Mouse (Mus musculus) lung, postnatal 36 days (tissue): ENCODE measurements around the gene Psors1c2.

Source experiments
- DNase-seq: peaks from one replicate; pipeline ENCODE4 v3.0.0; 2022; ENCODE audit warnings: mixed read lengths

Psors1c2 gene

GRCm38 (mm10) chr17:35567150-35567549 lies 34.1 kb downstream of the Psors1c2 start, which contains the start of gene 2300002M23Rik:
2300002M23Rik (plus strand) TSS chr17:35567450.
- DNase-seq = no peak

DNA sequence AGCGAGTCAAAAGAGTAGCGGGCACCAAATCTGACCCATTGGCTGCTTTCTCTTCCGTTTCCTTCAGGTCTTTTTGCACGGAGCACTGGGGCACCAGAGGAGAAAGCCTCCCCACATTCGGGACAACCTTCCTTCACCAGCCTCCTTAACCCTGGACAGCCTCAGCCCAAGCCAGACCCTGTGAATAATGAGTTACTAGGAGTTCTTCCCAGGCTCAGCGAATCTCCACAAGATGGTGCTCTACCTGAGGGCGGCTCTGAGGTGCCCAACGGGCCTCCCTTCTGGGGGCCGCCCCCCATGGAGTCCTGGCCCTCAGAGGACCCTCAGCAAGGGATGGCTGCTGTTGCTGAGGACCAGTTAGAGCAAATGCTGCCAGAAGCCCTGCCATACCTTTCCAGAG lies 34.8 kb downstream of the Psors1c2 start:
- DNase-seq = no peak

GRCm38 (mm10) chr17:35569091-35569944 lies 36.3 kb downstream of the Psors1c2 start:
- no peak for DNase-seq

- DNase-seq = no peak
These were observed 37.8 kb downstream of the Psors1c2 start for GRCm38 (mm10) chr17:35570836-35571235.

DNA sequence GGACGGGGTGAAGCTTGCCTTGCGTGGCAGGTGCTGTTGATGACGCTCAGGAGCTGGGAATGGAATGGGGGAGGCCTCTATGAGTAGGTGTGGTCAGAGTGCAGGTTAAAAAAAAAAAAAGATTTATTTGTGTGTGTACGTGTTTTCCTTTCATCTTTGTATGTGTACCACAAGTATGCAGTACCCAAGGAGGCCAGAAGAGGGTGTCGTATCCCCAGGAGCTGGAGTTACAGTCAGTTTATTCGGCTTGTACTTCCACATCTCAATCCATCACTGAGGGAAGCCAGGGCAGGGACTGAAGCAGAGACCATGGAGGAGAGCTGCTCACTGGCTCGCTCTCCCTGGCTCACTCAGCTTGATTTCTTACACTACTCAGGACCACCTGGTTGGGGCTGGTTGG lies 38.5 kb downstream of the Psors1c2 start:
- no peak for DNase-seq

GRCm38 (mm10) chr17:35578211-35578610 lies 45.2 kb downstream of the Psors1c2 start:
- DNase-seq = peak; percentile 94

- DNase-seq = no peak
These were observed 49.9 kb downstream of the Psors1c2 start for GRCm38 (mm10) chr17:35582900-35583299.
